Mouse (Mus musculus) NIH3T3 (cell line): ENCODE data around the gene Olfr1277.

ENCODE experiments used
- DNase-seq: peaks from one replicate; pipeline ENCODE4 v3.0.0-alpha.2; 2012; ENCODE audit warnings: low read depth

Olfr1277 gene

GRCm38 (mm10) chr2:111274006-111274405, at the start of gene Olfr1277:
TSS of gene Olfr1277 (minus strand) at chr2:111274106.
- no peak for DNase-seq

DNA sequence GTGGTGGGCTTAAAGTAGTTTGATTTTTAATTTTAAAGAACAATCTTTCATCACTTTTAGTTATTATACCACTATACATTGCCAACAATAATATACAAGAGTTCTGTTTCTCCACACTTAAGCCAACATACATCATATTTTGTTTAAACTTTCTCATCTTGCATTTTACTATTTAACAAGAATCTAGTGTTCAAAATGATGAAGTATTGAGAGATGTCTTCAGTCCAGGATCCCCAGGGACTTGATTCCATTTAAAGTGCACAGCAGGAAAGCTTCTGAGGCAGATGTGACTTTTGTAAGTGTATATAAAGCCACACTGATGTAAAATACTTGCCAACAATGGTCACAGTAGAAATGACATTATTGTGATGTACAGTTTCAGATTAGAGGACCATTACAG, 39.8 kb upstream of the Olfr1277 start, which contains the start of gene Olfr1280:
TSS of gene Olfr1280 (plus strand) at position 301 of the 400 bp plus-strand sequence.
- no peak for DNase-seq

GRCm38 (mm10) chr2:111300374-111300773, 26.5 kb upstream of the Olfr1277 start, which contains the start of gene Olfr1279:
TSS of gene Olfr1279 (plus strand) at chr2:111300635.
- no peak for DNase-seq

DNA sequence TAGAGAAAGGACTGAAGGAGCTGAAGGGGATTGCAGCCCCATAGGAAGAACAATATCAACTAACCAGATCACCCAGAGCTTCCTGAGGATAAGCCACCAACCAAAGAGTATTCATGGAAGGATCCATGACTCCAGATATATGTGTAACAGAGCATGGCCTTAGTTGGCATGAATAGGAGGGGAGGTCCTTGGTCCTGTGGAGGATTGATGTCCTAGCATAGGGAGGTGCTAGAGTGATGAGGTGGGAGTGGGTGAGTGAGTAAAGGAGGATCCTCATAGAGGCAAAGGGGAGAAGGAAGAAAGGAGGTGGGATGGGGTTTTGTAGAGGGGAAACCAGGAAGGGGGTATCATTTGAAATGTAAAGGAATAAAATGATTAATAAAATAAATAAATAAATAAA, 24.6 kb upstream of the Olfr1277 start:
- DNase-seq = no peak

GRCm38 (mm10) chr2:111289836-111290235, 15.9 kb upstream of the Olfr1277 start, which contains the start of gene Olfr1278:
TSS of gene Olfr1278 (plus strand) at chr2:111290136.
- DNase-seq = no peak

- DNase-seq = no peak
Measured at GRCm38 (mm10) chr2:111254216-111254615, 19.7 kb downstream of the Olfr1277 start, which contains the start of gene Olfr1276. TSS of gene Olfr1276 (plus strand) at chr2:111254516.

DNA sequence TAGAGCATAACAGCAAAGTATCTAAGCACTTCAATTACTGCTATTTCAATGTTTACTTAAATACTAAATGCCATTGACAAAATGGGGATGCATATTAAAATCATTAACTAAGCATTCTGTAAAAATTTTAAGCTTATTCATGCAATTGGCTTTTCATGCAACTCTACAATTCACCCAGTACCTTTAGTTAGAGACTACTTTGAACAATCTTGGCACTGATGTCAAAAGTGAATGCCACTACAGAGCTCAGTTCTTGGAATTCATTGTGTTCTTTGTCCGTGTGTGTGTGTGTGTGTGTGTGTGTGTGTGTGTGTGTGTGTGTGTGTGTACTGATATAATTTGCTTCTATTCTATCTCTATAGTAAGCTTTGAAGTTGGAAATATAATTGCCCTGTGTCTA, 38.7 kb downstream of the Olfr1277 start, which contains the start of gene Olfr1275:
TSS of gene Olfr1275 (minus strand) at position 101 of the 400 bp plus-strand sequence.
- no peak for DNase-seq

DNA sequence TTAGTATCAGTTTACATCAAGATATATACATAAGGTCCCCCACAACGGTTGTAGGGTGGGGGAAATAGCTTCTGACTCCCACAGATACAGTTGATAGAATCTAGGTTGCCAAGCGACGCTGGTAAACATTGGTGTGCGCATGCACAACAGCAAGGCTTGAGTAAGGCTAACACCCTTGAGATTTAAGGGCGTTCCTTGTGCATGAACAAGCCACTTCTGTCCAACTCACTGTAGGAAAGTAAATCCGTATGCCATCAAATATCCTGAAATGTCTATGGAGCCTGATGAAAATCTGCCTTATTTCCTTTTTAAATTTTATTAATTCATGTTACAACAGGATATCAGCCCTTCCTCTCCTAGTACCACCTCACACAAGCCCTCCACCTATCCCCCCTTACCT, 44.4 kb downstream of the Olfr1277 start, which contains the start of gene 4930430A15Rik:
TSS of gene 4930430A15Rik (minus strand) at position 101 of the 400 bp plus-strand sequence.
- no peak for DNase-seq
